Mouse (Mus musculus) neural tube, embryonic 12.5 days (tissue): ENCODE results near the gene Ctnna3. TPM values are rescaled to one million over a fixed set of nuclear protein-coding genes. Genes with fewer than 3 reads are reported as not detected.
A peak's percentile ranks its signal among the peaks of the same experiment; 100 is the strongest.

ENCODE experiments used
- ATAC-seq: fragments of 200-750 bp; cut with Nextera tagmentation; 2 replicates; pipeline ENCODE4 v1.8.0; 2017; ENCODE audit warnings: low read depth, mild to moderate bottlenecking, moderate TSS enrichment, moderate library complexity; ENCODE audit not compliant: low FRiP score
- H3K27ac ChIP-seq: fragments of 300-500 bp; sonication (generic); 2 replicates; pipeline ENCODE4 v1.5.1; 2016
- H3K27me3 ChIP-seq: fragments of 300-500 bp; sonication (generic); replicated peaks from 2 replicates; pipeline ENCODE4 v1.6.1; 2016; ENCODE audit warnings: mild to moderate bottlenecking
- H3K36me3 ChIP-seq: fragments of 300-500 bp; sonication (generic); 2 replicates; pipeline ENCODE4 v1.6.1; 2016; ENCODE audit warnings: mild to moderate bottlenecking
- H3K4me1 ChIP-seq: fragments of 300-500 bp; sonication (generic); 2 replicates; pipeline ENCODE4 v1.6.1; 2016
- H3K4me2 ChIP-seq: fragments of 300-500 bp; sonication (generic); replicated peaks from 2 replicates; pipeline ENCODE4 v1.6.1; 2016; ENCODE audit warnings: mild to moderate bottlenecking
- H3K4me3 ChIP-seq: fragments of 300-500 bp; sonication (generic); 2 replicates; pipeline ENCODE4 v1.5.1; 2016
- H3K9ac ChIP-seq: fragments of 300-500 bp; sonication (generic); 2 replicates; pipeline ENCODE4 v1.6.1; 2016; ENCODE audit warnings: mild to moderate bottlenecking
- H3K9me3 ChIP-seq: fragments of 300-500 bp; sonication (generic); 2 replicates; pipeline ENCODE4 v1.6.1; 2016; ENCODE audit warnings: mild to moderate bottlenecking
- WGBS: fragments of 180-500 bp; shearing (Covaris S2); methylation state at CpG from one replicate; pipeline ENCODE4 v1.1.7; 2016; 5-methylcytosine and 5-hydroxymethylcytosine counted together
- polyA plus RNA-seq: library from polyadenylated mRNA; unstranded; fragments of >200 nt; fragmentation: Nextera tagmentation; extraction: Ambion mirVana; gene quantifications from 2 replicates; pipeline ENCODE4 v1.2.1, GENCODE M21; 2016

Ctnna3 gene
- polyA plus RNA-seq, 1 experiment from 2014 or later, result 0.90 TPM

- H3K4me2 ChIP-seq, result no peak overlapping the region
- no peaks in the 10 kb centered on the region for H3K36me3 ChIP-seq
- H3K9ac ChIP-seq, result no peak overlapping the region
- no peaks in the 10 kb centered on the region for H3K4me1 ChIP-seq
- no peaks in the 10 kb centered on the region for H3K27me3 ChIP-seq
- H3K27ac ChIP-seq, result no peak overlapping the region
- 84% methylated on average over 7 of the region's 7 CpGs for WGBS
- H3K4me3 ChIP-seq, result no peak overlapping the region
- H3K9me3 ChIP-seq, result no peaks in the 10 kb centered on the region
- ATAC-seq, result peak; percentile 33; the same call in 1 of the 2 replicates
Observed at GRCm38 (mm10) chr10:63574100-63574609, 144.3 kb downstream of the Ctnna3 start.

GRCm38 (mm10) chr10:63582608-63583007 lies 152.7 kb downstream of the Ctnna3 start:
- no peaks in the 10 kb centered on the region for H3K4me1 ChIP-seq
- H3K4me2 ChIP-seq, result no peak overlapping the region; the same call in 1 of the 2 replicates
- 13% methylated on average over 14 of the region's 14 CpGs for WGBS

DNA sequence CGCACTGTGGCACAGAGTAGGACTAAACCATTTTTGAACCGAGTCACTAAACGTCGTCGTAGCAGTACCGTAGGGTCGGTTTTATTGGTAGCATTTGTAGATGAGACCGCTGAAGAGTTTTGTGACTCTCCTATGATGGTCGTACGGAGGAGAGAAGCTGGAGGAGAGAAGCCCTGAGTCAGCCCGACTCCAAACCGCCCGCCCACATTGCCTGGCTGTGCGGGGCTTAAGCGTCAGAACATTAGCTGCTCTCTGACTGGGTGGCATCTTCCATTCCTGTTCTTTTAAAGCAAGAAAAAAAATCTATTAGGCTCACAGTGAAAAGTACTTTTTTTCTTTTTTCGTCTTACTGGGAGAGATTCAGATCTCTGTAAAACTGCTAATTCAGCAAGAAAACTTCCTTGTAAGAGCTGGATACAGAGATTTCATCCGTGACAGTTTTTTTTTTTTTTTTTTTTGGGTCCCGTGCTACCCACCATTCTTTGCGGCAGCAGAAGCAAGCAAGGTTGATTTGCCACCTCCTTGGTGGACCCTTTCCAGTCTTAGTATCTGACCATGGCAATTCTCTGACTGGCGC lies 154.0 kb downstream of the Ctnna3 start:
- no peak overlapping the region for H3K9ac ChIP-seq
- H3K4me2 ChIP-seq, result peak overlapping the region; percentile 5; the same call in 1 of the 2 replicates
- H3K27me3 ChIP-seq, result no peaks in the 10 kb centered on the region
- no peak overlapping the region for H3K27ac ChIP-seq
- no peaks in the 10 kb centered on the region for H3K4me1 ChIP-seq
- no peaks in the 10 kb centered on the region for H3K36me3 ChIP-seq
- no peak overlapping the region; the same call in 1 of the 2 replicates for H3K4me3 ChIP-seq
- no peaks in the 10 kb centered on the region for H3K9me3 ChIP-seq
- 78% methylated on average over 20 of the region's 20 CpGs for WGBS
- no peak for ATAC-seq

More at GRCm38 (mm10) chr10:63582608-63583007, 152.7 kb downstream of the Ctnna3 start:
- Histone ChIP-seq H3K9me3 (no peaks in the 10 kb centered on the region), H3K27ac (no peak overlapping the region), H3K36me3 (no peaks in the 10 kb centered on the region), H3K27me3 (no peaks in the 10 kb centered on the region), H3K9ac (no peak overlapping the region), H3K4me3 (no peak overlapping the region)
- ATAC-seq, result peak; percentile 81

- no peak overlapping the region for H3K27ac ChIP-seq
- no peaks in the 10 kb centered on the region for H3K4me1 ChIP-seq
- no peaks in the 10 kb centered on the region for H3K9me3 ChIP-seq
- no peak overlapping the region for H3K9ac ChIP-seq
- H3K4me2 ChIP-seq, result no peak overlapping the region
- WGBS, result 93% methylated on average over 5 of the region's 5 CpGs
- H3K36me3 ChIP-seq, result no peaks in the 10 kb centered on the region
- H3K27me3 ChIP-seq, result no peaks in the 10 kb centered on the region
- no peak overlapping the region for H3K4me3 ChIP-seq
- ATAC-seq, result no peak
Observed at GRCm38 (mm10) chr10:63599417-63599816, 169.5 kb downstream of the Ctnna3 start.

GRCm38 (mm10) chr10:63601206-63601605 lies 171.3 kb downstream of the Ctnna3 start:
- 83% methylated on average over 2 of the region's 2 CpGs for WGBS
- no peak overlapping the region for H3K4me3 ChIP-seq
- H3K9ac ChIP-seq, result no peak overlapping the region

DNA sequence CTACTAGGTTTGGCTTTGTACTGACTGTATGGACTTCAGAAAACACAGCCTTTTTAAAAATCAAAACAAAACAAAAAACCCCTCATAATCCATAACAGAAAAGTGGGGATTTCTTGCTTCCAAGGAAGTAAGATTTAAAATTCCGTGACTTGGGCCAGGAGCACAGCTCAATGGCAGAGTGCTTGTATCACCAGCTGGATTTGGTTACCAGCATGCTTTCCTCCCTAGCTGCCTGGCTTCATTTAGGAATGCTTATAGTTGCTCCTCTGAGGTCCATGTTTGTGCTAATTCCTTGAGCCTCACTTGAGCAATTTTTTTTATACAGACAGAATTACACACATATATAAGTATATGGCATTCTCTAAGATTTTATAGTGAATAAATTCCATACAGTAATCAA lies 198.6 kb downstream of the Ctnna3 start:
- Histone ChIP-seq H3K4me2 (no peak overlapping the region), H3K9ac (no peak overlapping the region), H3K27me3 (no peaks in the 10 kb centered on the region), H3K27ac (no peak overlapping the region), H3K4me1 (no peaks in the 10 kb centered on the region), H3K4me3 (no peak overlapping the region), H3K36me3 (no peaks in the 10 kb centered on the region), H3K9me3 (no peaks in the 10 kb centered on the region)
- 79% methylated on average over 1 of the region's 1 CpGs for WGBS
- ATAC-seq, result no peak

More at GRCm38 (mm10) chr10:63601206-63601605, 171.3 kb downstream of the Ctnna3 start:
- no peaks in the 10 kb centered on the region for H3K9me3 ChIP-seq
- H3K4me1 ChIP-seq, result no peaks in the 10 kb centered on the region
- H3K27me3 ChIP-seq, result no peaks in the 10 kb centered on the region
- ATAC-seq, result no peak
- no peaks in the 10 kb centered on the region for H3K36me3 ChIP-seq
- H3K4me2 ChIP-seq, result no peak overlapping the region
- H3K27ac ChIP-seq, result no peak overlapping the region

- Histone ChIP-seq H3K27me3 (no peaks in the 10 kb centered on the region), H3K36me3 (no peaks in the 10 kb centered on the region), H3K4me3 (no peak overlapping the region), H3K4me1 (no peaks in the 10 kb centered on the region), H3K27ac (no peak overlapping the region), H3K9me3 (no peaks in the 10 kb centered on the region), H3K4me2 (no peak overlapping the region), H3K9ac (no peak overlapping the region)
- 100% methylated on average over 1 of the region's 1 CpGs for WGBS
- ATAC-seq, result no peak
Observed at GRCm38 (mm10) chr10:63633915-63634314, 204.0 kb downstream of the Ctnna3 start.

DNA sequence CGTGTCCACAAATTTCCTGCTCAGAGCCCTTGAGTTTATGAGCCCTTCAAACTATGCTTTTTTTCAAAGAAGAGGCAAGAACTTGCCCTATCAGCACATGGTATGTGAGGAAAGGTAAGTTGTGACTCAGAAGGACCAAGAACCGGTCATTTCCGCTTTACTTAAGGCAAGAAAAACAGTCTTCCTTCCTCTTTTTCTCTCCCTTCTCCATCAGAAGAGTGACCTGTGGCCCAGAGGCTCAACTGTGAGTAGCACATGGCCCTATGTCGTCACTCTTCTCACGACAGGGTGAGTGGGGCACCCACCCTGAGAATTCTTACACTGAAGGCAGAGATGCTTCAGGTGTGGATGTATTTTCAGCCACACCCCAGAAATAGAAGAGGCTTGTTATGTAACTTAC lies 208.1 kb downstream of the Ctnna3 start:
- Histone ChIP-seq H3K9me3 (no peaks in the 10 kb centered on the region), H3K27me3 (no peaks in the 10 kb centered on the region), H3K9ac (no peak overlapping the region), H3K36me3 (no peaks in the 10 kb centered on the region), H3K27ac (no peak overlapping the region), H3K4me1 (no peaks in the 10 kb centered on the region), H3K4me3 (no peak overlapping the region), H3K4me2 (no peak overlapping the region)
- ATAC-seq, result no peak
- WGBS, result 94% methylated on average over 5 of the region's 5 CpGs

GRCm38 (mm10) chr10:63647300-63647699 lies 217.4 kb downstream of the Ctnna3 start:
- Histone ChIP-seq H3K4me1 (no peaks in the 10 kb centered on the region), H3K27me3 (no peaks in the 10 kb centered on the region)
- WGBS, result 17% methylated on average over 3 of the region's 3 CpGs

GRCm38 (mm10) chr10:63650307-63650706 lies 220.4 kb downstream of the Ctnna3 start:
- 86% methylated on average over 3 of the region's 3 CpGs for WGBS
- H3K27me3 ChIP-seq, result no peaks in the 10 kb centered on the region

More at GRCm38 (mm10) chr10:63647300-63647699, 217.4 kb downstream of the Ctnna3 start:
- no peak for ATAC-seq
- Histone ChIP-seq H3K36me3 (no peaks in the 10 kb centered on the region), H3K9ac (no peak overlapping the region), H3K4me2 (no peak overlapping the region), H3K9me3 (no peaks in the 10 kb centered on the region), H3K27ac (no peak overlapping the region), H3K4me3 (no peak overlapping the region)

GRCm38 (mm10) chr10:63652887-63653286 lies 223.0 kb downstream of the Ctnna3 start:
- Histone ChIP-seq H3K4me1 (no peaks in the 10 kb centered on the region), H3K27ac (no peak overlapping the region), H3K9me3 (no peaks in the 10 kb centered on the region), H3K27me3 (no peaks in the 10 kb centered on the region), H3K36me3 (no peaks in the 10 kb centered on the region), H3K4me3 (no peak overlapping the region), H3K9ac (no peak overlapping the region), H3K4me2 (no peak overlapping the region)
- 88% methylated on average over 9 of the region's 9 CpGs for WGBS
- no peak for ATAC-seq

More at GRCm38 (mm10) chr10:63650307-63650706, 220.4 kb downstream of the Ctnna3 start:
- Histone ChIP-seq H3K9ac (no peak overlapping the region), H3K9me3 (no peaks in the 10 kb centered on the region), H3K36me3 (no peaks in the 10 kb centered on the region), H3K4me3 (no peak overlapping the region), H3K27ac (no peak overlapping the region), H3K4me1 (no peaks in the 10 kb centered on the region), H3K4me2 (no peak overlapping the region)
- no peak for ATAC-seq

GRCm38 (mm10) chr10:63653571-63653970 lies 223.7 kb downstream of the Ctnna3 start:
- H3K4me3 ChIP-seq, result no peak overlapping the region
- no peaks in the 10 kb centered on the region for H3K4me1 ChIP-seq
- no peak overlapping the region for H3K4me2 ChIP-seq
- H3K9me3 ChIP-seq, result no peaks in the 10 kb centered on the region
- no peak overlapping the region for H3K9ac ChIP-seq
- no peak overlapping the region for H3K27ac ChIP-seq
- no peaks in the 10 kb centered on the region for H3K27me3 ChIP-seq
- no peak for ATAC-seq
- H3K36me3 ChIP-seq, result no peaks in the 10 kb centered on the region
- WGBS, result 93% methylated on average over 3 of the region's 3 CpGs

- Histone ChIP-seq H3K27me3 (no peaks in the 10 kb centered on the region), H3K36me3 (no peaks in the 10 kb centered on the region), H3K9ac (no peak overlapping the region), H3K4me3 (no peak overlapping the region), H3K4me2 (no peak overlapping the region), H3K4me1 (no peaks in the 10 kb centered on the region), H3K9me3 (no peaks in the 10 kb centered on the region), H3K27ac (no peak overlapping the region)
- no peak for ATAC-seq
- WGBS, result 91% methylated on average over 5 of the region's 5 CpGs
Observed at GRCm38 (mm10) chr10:63654560-63654959, 224.7 kb downstream of the Ctnna3 start.
